Mouse (Mus musculus) cerebral cortex, adult 2 months (tissue): ENCODE measurements around the gene Ddx18.

Experiments used
- WGBS: fragments of 180-500 bp; shearing (Covaris S2); methylation state at CpG from one replicate; pipeline ENCODE4 v1.1.7; 2018; 5-methylcytosine and 5-hydroxymethylcytosine counted together

Ddx18 gene

DNA sequence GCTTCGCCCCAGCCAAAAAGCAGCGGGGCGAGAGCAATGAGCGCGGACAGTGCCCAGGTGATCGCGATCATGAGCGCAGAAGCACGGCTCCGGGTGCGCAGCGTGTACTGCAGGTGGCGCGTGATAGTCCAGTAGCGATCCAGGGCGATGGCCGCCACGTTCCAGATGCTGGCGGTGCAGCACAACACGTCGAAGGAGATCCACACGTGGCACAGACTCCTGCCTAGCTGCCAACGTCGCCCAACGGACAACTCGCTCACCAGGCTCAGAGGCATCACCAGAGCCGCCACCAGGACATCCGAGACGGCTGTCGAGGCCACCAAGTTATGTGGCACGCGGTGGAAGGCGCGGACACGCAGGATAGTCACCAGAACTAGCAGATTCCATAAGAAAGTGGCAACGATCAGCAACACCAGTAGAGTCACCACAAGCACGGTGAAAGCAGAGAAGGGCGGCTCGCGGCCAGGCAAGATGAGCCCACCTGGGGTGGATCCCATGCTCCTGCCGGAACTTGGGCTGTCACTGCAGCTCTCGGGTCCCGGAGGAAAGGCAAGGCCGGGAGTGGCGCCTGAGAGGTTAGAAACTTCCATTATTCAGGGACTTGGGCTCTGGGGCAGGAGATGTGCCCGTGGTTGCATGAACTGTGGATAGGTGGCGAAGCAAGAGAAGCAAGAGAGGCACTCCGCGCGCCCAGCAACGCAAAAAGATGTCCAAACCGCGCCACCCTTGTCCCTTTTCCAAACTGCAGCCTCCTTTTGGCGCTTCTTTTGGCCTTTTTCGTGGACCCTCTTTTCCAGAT, 40.0 kb downstream of the Ddx18 start:
- WGBS, result 8% methylated on average over 55 of the region's 55 CpGs

DNA sequence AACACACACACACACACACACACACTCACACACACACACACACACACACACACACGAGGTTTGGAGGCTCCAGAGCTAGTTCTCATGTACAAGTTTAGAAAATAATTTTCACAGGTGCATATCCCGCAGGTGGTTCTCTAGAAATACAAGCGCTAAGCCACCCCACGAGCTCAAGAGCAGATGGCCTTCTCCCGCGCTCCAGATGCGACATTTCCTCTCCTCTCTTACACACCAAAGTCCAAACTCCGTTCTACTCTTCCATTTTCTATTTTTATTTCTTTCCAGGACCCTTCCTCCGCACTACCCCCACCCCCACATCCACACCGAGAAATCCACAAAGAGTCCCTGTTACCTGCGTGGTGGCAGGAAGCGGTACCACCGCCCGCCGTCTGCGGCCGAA, 40.7 kb downstream of the Ddx18 start:
- 35% methylated on average over 17 of the region's 17 CpGs for WGBS

DNA sequence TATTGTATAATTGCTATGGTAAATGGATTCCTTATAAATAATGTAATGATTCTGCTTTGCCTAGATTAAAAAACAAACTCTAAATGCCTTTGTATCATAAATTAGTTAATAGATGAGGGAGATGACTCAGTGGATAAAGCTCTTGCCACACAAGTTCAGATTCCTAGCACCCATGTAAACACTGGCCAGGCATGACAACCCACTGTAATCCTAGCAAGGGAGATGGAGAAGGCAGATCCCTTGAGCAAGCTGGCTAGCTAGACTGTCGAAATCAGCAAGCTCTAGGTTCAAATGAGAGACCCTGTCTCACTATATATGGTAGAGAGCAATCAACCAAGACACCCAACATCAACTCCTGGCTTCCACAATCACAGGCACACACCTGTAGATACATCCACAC, 49.2 kb downstream of the Ddx18 start:
- 82% methylated on average over 1 of the region's 1 CpGs for WGBS

DNA sequence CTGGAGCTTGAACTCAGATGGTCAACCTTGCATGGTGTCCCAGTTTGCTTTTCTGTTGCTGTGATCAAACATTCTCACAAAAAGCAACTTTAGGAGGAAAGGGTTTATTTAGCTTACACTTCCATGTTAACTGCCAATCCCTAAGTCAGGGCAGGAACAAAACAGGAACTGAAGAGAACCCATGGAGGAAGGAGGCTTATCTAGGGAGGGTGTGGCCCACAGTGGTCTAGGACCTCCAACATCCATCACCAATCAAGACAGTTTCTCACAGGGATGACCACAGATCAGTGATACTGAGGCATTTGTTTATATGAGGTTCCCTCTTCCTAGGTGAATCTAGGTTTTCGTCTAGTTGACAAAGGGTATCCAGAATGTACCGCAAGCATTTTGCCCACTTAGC, 55.8 kb downstream of the Ddx18 start:
- WGBS, result 93% methylated on average over 2 of the region's 2 CpGs

DNA sequence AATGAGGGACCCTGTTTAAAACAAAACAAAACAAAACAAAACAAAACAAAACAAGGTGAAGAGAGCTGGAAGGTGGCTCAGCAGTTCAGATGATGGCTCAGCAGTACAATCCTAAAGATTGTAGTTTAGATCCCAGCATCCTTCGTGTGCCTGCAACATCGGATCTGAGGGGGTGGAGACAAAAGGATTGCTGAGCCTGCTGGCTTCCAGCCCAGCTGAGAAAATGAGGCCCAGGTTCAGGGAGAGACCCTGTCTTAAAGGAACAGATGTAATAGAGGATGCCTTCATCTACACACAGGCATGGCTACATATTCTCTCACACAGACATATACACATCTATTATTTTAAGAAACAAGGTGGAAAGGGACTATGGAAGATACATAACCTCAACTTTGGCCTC, 56.6 kb downstream of the Ddx18 start:
- 16% methylated on average over 2 of the region's 2 CpGs for WGBS

DNA sequence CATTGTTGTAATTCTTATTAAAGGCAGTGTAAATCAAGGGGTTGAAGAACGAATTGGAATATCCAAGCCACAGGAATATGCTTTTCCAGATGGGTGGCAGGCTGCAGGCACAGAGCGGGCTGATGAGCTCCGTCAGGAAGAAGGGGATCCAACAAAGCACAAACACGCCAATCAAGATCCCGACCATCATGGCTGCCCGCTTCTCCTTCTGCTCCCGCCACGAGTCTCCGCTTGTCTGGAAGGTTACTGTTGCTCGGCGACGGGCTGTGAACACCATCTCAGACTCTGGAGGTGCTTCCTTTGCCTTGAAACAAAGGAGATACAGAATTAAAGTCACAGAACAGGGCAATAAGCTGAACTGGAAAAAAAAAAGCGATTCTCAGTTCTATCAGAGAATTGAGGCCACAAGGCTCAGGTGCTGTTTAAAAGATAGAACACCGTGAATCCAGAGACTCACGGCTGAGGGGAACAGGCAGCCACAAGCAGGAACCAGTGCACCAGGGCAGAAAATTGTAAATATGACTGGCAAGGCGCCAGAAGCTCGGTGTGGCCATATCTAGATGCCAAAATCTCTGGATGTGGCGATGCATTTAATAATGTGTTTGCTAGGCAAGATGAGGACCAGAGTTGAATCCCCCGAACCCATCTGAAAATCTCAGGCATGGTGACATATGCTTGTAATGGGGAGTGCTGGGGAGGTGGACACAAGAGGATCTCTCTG, 57.2 kb downstream of the Ddx18 start:
- WGBS, result 61% methylated on average over 19 of the region's 19 CpGs

DNA sequence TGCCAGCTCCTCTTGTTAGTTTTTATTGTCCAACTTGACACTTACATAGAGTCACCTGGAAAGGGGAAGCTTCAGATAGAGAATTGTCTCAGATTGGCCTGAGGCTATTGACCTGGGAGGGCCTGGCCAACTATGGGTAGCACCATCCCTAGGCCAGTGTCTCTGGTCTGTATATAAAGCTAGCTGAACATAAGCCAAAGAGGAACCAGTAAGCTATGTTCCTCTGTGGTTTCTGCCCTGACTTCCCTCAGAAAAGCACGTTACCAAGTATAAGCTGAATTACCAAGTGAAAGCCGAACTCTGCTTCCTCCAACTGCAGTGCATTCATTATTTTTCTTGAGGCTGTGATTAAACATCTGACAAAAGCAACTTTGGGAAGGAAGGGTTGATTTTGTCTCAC, 59.1 kb downstream of the Ddx18 start:
- 82% methylated on average over 2 of the region's 2 CpGs for WGBS
